Mouse (Mus musculus) liver, embryonic 13.5 days (tissue): Measurements from ENCODE around the gene Atf3. TPM values are rescaled to one million over a fixed set of nuclear protein-coding genes. Genes with fewer than 3 reads are reported as not detected.

Experiments used
- ATAC-seq: fragments of 200-750 bp; cut with Nextera tagmentation; 2 replicates; pipeline ENCODE4 v1.8.0; 2017; ENCODE audit warnings: low read depth, mild to moderate bottlenecking, moderate number of reproducible peaks, moderate library complexity
- DNase-seq: peaks from one replicate; pipeline ENCODE4 v3.0.0; 2022
- H3K27ac ChIP-seq: fragments of 300-500 bp; sonication (generic); 2 replicates; pipeline ENCODE4 v1.5.1; 2015; ENCODE audit warnings: moderate library complexity, mild to moderate bottlenecking, inconsistent platforms
- H3K27me3 ChIP-seq: fragments of 300-500 bp; sonication (generic); 2 replicates; pipeline ENCODE4 v1.6.1; 2015; ENCODE audit warnings: mild to moderate bottlenecking, inconsistent platforms
- H3K36me3 ChIP-seq: fragments of 300-500 bp; sonication (generic); 2 replicates; pipeline ENCODE4 v1.6.1; 2015; ENCODE audit warnings: mild to moderate bottlenecking, inconsistent platforms
- H3K4me1 ChIP-seq: fragments of 300-500 bp; sonication (generic); replicated peaks from 2 replicates; pipeline ENCODE4 v1.6.1; 2015; ENCODE audit warnings: inconsistent platforms
- H3K4me2 ChIP-seq: fragments of 300-500 bp; sonication (generic); 2 replicates; pipeline ENCODE4 v1.6.1; 2015; ENCODE audit warnings: inconsistent platforms, mild to moderate bottlenecking, moderate library complexity
- H3K4me3 ChIP-seq: fragments of 300-500 bp; sonication (generic); replicated peaks from 2 replicates; pipeline ENCODE4 v1.5.1; 2015; ENCODE audit warnings: mild to moderate bottlenecking, inconsistent platforms
- H3K9ac ChIP-seq: fragments of 300-500 bp; sonication (generic); 2 replicates; pipeline ENCODE4 v1.6.1; 2015; ENCODE audit warnings: mild to moderate bottlenecking, inconsistent platforms
- H3K9me3 ChIP-seq: fragments of 300-500 bp; sonication (generic); replicated peaks from 2 replicates; pipeline ENCODE4 v1.6.1; 2016; ENCODE audit warnings: inconsistent platforms
- WGBS: fragments of 180-500 bp; shearing (Covaris S2); methylation state at CpG from one replicate; pipeline ENCODE4 v1.1.7; 2015; ENCODE audit not compliant: insufficient replicate concordance; 5-methylcytosine and 5-hydroxymethylcytosine counted together
- polyA plus RNA-seq: library from polyadenylated mRNA; unstranded; fragments of >200 nt; fragmentation: Nextera tagmentation; extraction: Ambion mirVana; gene quantifications from 2 replicates; pipeline ENCODE4 v1.2.1, GENCODE M21; 2015

Gene Atf3
- polyA plus RNA-seq = 1.3 TPM in 2 replicates

DNA sequence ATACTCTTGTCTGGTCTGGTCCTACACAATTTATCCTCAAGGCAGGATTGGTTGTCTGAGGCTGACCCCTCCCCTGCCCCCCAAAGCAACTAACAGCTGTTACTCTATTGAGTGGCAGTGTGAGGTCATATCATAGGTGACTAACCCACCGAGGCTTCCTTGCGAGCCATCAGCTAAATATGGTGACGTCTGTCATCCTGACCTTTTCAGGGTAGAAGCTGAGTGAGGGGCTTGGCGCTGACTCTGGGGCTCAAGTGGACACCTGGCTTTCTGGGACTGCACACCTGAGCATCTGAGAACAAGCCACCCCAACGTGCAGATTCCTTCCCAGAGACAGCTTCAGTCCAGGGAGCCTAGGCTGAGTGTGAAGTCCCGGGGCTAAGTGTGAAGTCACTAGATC lies at the start of gene Atf3:
Atf3 (minus strand) TSS at position 101 of the 400 bp plus-strand sequence.
- Histone ChIP-seq H3K4me2 (no peak within 1 kb of the TSS), H3K36me3 (no peaks in the 10 kb centered on the region), H3K9me3 (no peaks in the 10 kb centered on the region), H3K4me3 (no peak within 1 kb of the TSS), H3K9ac (no peak within 1 kb of the TSS), H3K27ac (no peak within 1 kb of the TSS), H3K27me3 (peaks cover 52% of the 10 kb centered on the region), H3K4me1 (no peaks in the 10 kb centered on the region)
- ATAC-seq = no peak
- DNase-seq = no peak
- 39% methylated on average over 6 of the region's 6 CpGs for WGBS

DNA sequence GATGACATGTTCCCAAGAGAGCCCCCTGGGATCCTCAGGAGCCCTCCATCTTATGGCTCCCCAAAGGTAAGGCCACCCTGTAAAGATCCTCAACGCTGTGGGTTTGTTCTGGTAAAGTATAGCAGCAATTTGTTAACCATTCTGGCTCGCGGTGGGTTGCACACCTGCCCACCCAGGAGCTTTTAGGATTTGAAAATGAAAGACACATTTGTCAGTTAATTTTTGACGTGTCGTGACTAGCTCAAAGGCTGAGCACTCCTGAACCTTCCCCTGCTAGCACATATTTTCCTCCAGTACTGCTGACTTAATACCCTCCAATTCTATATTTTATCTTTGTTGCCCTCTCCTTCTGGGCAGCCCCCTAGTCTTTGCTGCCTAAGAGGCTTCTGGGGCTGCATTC lies 49.3 kb upstream of the Atf3 start:
- H3K9ac ChIP-seq = no peak overlapping the region
- ATAC-seq (no peak), DNase-seq (no peak)
- H3K27me3 ChIP-seq = peaks cover 23% of the 10 kb centered on the region; the same call in 1 of the 2 replicates
- no peaks in the 10 kb centered on the region; the same call in 1 of the 2 replicates for H3K4me1 ChIP-seq
- no peak overlapping the region for H3K4me2 ChIP-seq
- H3K27ac ChIP-seq = no peak overlapping the region
- no peaks in the 10 kb centered on the region for H3K36me3 ChIP-seq
- WGBS = 68% methylated on average over 5 of the region's 5 CpGs
- no peak overlapping the region for H3K4me3 ChIP-seq
- no peaks in the 10 kb centered on the region for H3K9me3 ChIP-seq

DNA sequence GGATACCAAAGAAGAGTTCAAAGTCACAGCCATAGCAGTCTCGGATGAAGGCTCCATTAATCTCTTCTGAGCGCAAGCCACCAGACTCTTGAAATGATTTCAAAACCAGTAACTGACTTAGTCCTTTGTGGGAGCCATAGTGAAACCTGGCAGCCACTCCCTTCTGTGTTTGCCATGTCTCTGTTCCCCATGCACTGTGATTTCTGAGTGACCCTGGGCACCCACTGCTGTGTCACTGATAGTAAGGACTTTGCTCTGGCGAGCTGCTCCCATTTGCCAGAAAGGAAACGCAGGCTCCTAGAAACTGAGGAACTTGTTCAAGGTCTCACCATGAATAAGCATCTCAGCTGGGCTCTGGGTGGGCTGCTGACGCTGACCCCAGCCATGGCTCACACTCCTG lies 45.6 kb upstream of the Atf3 start:
- ATAC-seq = no peak
- H3K4me3 ChIP-seq = no peak overlapping the region
- H3K4me1 ChIP-seq = peaks cover 5% of the 10 kb centered on the region; the same call in 1 of the 2 replicates
- DNase-seq = no peak
- WGBS = 55% methylated on average over 5 of the region's 5 CpGs
- H3K9ac ChIP-seq = no peak overlapping the region
- peaks cover 40% of the 10 kb centered on the region for H3K27me3 ChIP-seq
- no peak overlapping the region for H3K27ac ChIP-seq
- no peaks in the 10 kb centered on the region for H3K36me3 ChIP-seq
- H3K4me2 ChIP-seq = no peak overlapping the region
- no peaks in the 10 kb centered on the region for H3K9me3 ChIP-seq

DNA sequence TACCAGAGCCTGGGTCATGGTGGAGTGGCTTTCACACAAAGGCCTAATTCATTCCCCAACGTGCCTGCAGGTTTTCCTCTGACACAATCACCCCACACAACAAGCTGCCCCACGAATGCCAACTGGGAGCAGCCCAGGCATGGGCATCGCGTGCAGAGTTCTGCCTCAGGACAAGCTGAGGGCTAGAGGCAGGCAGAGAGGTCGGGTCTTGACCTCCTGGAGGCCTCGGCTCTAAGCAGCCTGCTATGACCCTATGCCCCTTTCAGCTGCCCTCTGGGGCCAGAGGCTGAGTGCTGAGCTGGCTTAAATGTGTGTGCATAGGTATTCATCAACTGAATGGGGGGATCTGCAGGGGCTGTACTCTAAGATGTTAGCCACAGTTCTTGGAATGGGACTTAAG lies 44.0 kb upstream of the Atf3 start:
- no peaks in the 10 kb centered on the region for H3K9me3 ChIP-seq
- H3K36me3 ChIP-seq = no peaks in the 10 kb centered on the region
- no peak overlapping the region for H3K9ac ChIP-seq
- H3K27me3 ChIP-seq = peaks cover 30% of the 10 kb centered on the region
- WGBS = 45% methylated on average over 6 of the region's 6 CpGs
- ATAC-seq (no peak), DNase-seq (no peak)
- H3K4me2 ChIP-seq = no peak overlapping the region
- peaks cover 18% of the 10 kb centered on the region for H3K4me1 ChIP-seq
- H3K4me3 ChIP-seq = no peak overlapping the region
- no peak overlapping the region for H3K27ac ChIP-seq

DNA sequence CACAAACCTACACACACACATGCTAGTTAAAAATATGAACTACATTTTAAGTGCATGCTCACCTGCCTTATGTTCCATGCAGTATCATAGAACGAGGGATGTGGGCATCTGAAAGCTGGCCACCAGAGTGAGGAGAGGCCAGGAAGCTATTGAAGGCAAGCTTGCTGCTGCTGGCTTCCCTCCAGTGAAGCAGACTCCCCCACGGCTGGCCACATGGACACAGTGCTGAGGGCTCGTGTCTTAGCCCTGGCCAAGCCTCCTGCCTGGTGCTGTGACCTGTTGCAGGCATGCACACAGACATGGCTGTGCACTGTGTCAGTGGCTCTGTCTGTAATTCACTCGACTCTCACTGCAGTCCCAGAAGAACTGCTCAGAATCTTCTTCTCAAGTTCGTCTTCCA lies 41.8 kb upstream of the Atf3 start:
- H3K4me1 ChIP-seq = peaks cover 26% of the 10 kb centered on the region
- no peak overlapping the region for H3K27ac ChIP-seq
- ATAC-seq = no peak
- no peak overlapping the region for H3K4me3 ChIP-seq
- no peaks in the 10 kb centered on the region for H3K9me3 ChIP-seq
- no peak for DNase-seq
- H3K4me2 ChIP-seq = no peak overlapping the region
- peaks cover 30% of the 10 kb centered on the region for H3K27me3 ChIP-seq
- 28% methylated on average over 5 of the region's 5 CpGs for WGBS
- H3K36me3 ChIP-seq = no peaks in the 10 kb centered on the region
- H3K9ac ChIP-seq = no peak overlapping the region

- ATAC-seq (no peak), DNase-seq (no peak)
- no peaks in the 10 kb centered on the region for H3K36me3 ChIP-seq
- H3K27ac ChIP-seq = no peak overlapping the region
- peaks cover 31% of the 10 kb centered on the region for H3K4me1 ChIP-seq
- WGBS = 6% methylated on average over 7 of the region's 7 CpGs
- peaks cover 30% of the 10 kb centered on the region for H3K27me3 ChIP-seq
- H3K4me2 ChIP-seq = no peak overlapping the region
- H3K9ac ChIP-seq = no peak overlapping the region
- no peak overlapping the region for H3K4me3 ChIP-seq
- H3K9me3 ChIP-seq = no peaks in the 10 kb centered on the region
These were observed 41.3 kb upstream of the Atf3 start for GRCm38 (mm10) chr1:191259121-191259520.

DNA sequence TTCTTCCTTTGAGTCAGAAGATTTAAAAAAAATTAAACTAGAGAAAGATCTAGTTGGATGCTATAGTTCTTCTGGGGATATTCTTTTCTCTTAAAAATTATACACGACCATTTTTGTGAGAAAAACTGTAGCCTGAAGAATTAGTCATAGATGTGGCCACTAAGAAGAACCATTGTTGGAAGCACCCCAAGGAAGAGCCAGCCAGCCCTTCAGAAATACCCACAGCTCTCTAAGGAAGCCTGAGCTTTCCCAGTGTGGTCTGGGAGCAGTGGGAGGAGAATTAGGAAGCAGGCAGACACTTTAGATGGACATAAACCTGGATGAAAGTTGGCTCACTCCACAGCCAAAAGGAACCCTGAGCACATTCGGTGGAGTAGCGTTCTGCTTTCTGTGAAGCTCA lies 40.7 kb upstream of the Atf3 start:
- H3K36me3 ChIP-seq = no peaks in the 10 kb centered on the region
- no peak overlapping the region for H3K9ac ChIP-seq
- DNase-seq = no peak
- peaks cover 31% of the 10 kb centered on the region for H3K4me1 ChIP-seq
- ATAC-seq = no peak
- WGBS = 28% methylated on average over 3 of the region's 3 CpGs
- H3K9me3 ChIP-seq = no peaks in the 10 kb centered on the region
- peaks cover 30% of the 10 kb centered on the region for H3K27me3 ChIP-seq
- no peak overlapping the region for H3K27ac ChIP-seq
- H3K4me2 ChIP-seq = no peak overlapping the region
- no peak overlapping the region for H3K4me3 ChIP-seq

DNA sequence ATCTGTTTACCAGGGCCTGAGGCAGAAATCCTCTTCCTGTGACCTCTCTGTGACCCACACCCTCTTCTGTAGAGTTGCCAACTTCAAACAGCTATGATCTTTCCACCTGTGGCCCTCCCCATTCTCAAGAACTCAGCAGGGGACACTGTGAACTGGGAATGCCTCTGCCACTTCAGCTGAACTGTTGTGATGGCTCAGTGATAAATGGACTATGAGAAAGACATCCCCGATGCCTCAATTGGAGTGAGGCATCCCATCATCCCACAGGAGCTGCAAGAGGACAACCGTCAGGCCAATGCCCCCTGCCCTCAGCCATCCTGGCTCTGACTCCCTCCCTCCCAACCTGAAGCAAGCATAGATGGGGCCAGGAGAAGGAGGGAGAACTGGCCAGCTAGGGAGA lies 40.1 kb upstream of the Atf3 start:
- Histone ChIP-seq H3K4me2 (no peak overlapping the region), H3K9ac (no peak overlapping the region), H3K9me3 (no peaks in the 10 kb centered on the region), H3K4me1 (peaks cover 31% of the 10 kb centered on the region), H3K27me3 (peaks cover 26% of the 10 kb centered on the region), H3K27ac (no peak overlapping the region), H3K36me3 (no peaks in the 10 kb centered on the region), H3K4me3 (no peak overlapping the region)
- DNase-seq (no peak), ATAC-seq (no peak)
- 56% methylated on average over 2 of the region's 2 CpGs for WGBS

DNA sequence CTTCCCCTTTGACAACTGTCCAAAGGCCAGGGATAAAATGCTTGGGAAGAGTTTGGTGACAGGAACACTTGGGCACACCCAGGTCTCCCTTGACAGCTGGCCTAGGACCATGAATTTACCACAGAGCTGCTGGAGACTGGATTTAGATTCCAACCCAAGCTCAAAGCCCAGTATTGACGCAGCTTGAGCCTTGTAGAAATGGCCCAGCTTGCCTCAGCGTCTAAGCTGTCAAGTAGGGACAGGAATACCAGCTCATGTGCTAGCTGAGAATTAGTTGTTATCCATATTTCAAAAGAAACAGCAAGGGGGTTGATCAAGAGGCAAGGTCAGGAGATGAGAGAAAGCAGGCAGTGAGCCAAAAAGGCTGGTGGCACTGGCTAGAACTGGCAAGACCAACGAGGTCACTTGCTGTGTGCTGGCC lies 39.5 kb upstream of the Atf3 start:
- Histone ChIP-seq H3K4me3 (no peak overlapping the region), H3K9me3 (no peaks in the 10 kb centered on the region), H3K27ac (no peak overlapping the region), H3K4me2 (no peak overlapping the region), H3K36me3 (no peaks in the 10 kb centered on the region), H3K4me1 (peaks cover 31% of the 10 kb centered on the region), H3K9ac (no peak overlapping the region), H3K27me3 (peaks cover 26% of the 10 kb centered on the region)
- WGBS = 50% methylated on average over 3 of the region's 3 CpGs
- DNase-seq = no peak
- no peak for ATAC-seq

GRCm38 (mm10) chr1:191256566-191257350 lies 38.9 kb upstream of the Atf3 start:
- H3K36me3 ChIP-seq = no peaks in the 10 kb centered on the region
- DNase-seq = no peak
- ATAC-seq = peak; percentile 55
- H3K27me3 ChIP-seq = peaks cover 23% of the 10 kb centered on the region
- 37% methylated on average over 11 of the region's 11 CpGs for WGBS
- H3K4me1 ChIP-seq = peaks cover 31% of the 10 kb centered on the region
- no peak overlapping the region for H3K4me3 ChIP-seq
- H3K9ac ChIP-seq = no peak overlapping the region
- no peaks in the 10 kb centered on the region for H3K9me3 ChIP-seq
- no peak overlapping the region for H3K27ac ChIP-seq
- H3K4me2 ChIP-seq = no peak overlapping the region

DNA sequence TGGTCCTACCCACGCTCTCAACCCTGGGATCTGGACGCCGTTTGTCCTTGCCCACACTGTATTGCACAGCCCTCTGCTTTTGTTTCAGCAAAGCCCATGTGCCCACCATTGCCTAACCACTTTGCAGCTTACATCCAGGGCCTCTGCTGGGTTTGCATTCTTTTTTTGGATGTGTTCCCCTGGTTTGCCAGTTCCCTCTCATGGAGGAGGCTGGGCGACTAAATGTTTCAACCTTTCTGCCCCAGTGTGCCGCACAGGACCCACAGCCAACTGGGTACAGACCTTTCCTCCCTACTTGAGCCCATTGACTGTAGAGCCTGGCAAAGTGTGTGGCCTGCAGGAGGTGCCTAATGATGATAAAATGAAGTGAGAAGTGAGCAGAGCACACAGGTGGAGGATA lies 38.3 kb upstream of the Atf3 start:
- ATAC-seq (no peak), DNase-seq (no peak)
- H3K9me3 ChIP-seq = no peaks in the 10 kb centered on the region
- no peak overlapping the region for H3K27ac ChIP-seq
- H3K4me3 ChIP-seq = no peak overlapping the region
- peaks cover 21% of the 10 kb centered on the region for H3K27me3 ChIP-seq
- H3K4me2 ChIP-seq = no peak overlapping the region
- 66% methylated on average over 5 of the region's 5 CpGs for whole genome bisulfite sequencing
- H3K36me3 ChIP-seq = no peaks in the 10 kb centered on the region
- peaks cover 31% of the 10 kb centered on the region for H3K4me1 ChIP-seq
- H3K9ac ChIP-seq = no peak overlapping the region

DNA sequence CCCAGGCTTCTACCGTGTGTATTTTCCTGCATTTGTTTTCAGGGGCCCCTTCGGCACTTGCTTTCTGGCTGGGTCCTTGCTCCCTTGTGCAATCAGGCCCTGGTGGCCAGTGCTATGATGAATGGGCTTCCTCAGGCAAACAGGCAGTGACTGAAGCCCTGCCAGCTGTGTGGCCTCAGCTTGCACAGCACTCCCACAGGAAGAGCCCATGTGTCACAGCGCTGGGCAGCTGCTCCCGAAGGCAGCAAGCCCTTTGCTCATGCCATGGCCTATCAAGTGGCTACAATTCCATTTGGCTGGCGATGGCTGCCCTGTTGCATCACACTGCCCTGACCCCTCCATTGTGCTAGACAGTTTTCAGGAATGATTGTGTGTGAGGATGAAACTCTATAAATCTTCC lies 36.6 kb upstream of the Atf3 start:
- Histone ChIP-seq H3K9ac (no peak overlapping the region), H3K36me3 (no peaks in the 10 kb centered on the region), H3K9me3 (no peaks in the 10 kb centered on the region), H3K27me3 (peaks cover 7% of the 10 kb centered on the region), H3K27ac (0 out of 2 replicates have a peak overlapping the region, but pooled peaks have one; percentile 9), H3K4me3 (no peak overlapping the region), H3K4me2 (no peak overlapping the region), H3K4me1 (peaks cover 28% of the 10 kb centered on the region)
- WGBS = 32% methylated on average over 5 of the region's 5 CpGs
- ATAC-seq = peak; percentile 44
- DNase-seq = no peak
